In genomic region chr14:46389438-46390248, GRCm38 (mm10) we compare ENCODE assay signal across 10 mouse cellular contexts. TPM values are rescaled to one million over a fixed set of nuclear protein-coding genes. Genes with fewer than 3 reads are reported as not detected.
DNase-seq lines count a peak whose midpoint lies in the region; ATAC-seq and TF ChIP-seq lines count a peak whose summit lies in the region.
"Had no signal": no experiment of that assay in that cellular context is flagged by ENCODE, and none has a peak within 500 bp of the region (broad histone marks: within the 10 kb centered on the region; RNA-seq: fewer than 3 reads in every experiment).

No protein-coding gene starts in this region.

- no peak for TF ChIP-seq CTCF in lung, embryonic 14.5 days (IDR thresholded peaks at IDR 0.05; ENCODE audit: low read depth)

- peak overlapping the region; percentile 78 for H3K27ac ChIP-seq in lung, embryonic 14.5 days (ENCODE audit: low read depth)
- no peak overlapping the region for H3K27ac ChIP-seq in forebrain, embryonic 14.5 days (ENCODE audit: low read depth, low read length)
- peak overlapping the region; percentile 10; the same call in 1 of the 2 replicates for H3K27ac ChIP-seq in limb, embryonic 14.5 days (replicated peaks; ENCODE audit: low read depth, low read length)
- no peak overlapping the region for H3K27ac ChIP-seq in neural tube, embryonic 15.5 days (replicated peaks)

- WGBS in lung, embryonic 14.5 days = 3% methylated on average over 24 of the region's 24 CpGs
- WGBS in forebrain, embryonic 14.5 days = 7% methylated on average over 24 of the region's 24 CpGs
- 3% methylated on average over 23 of the region's 24 CpGs for WGBS in limb, embryonic 14.5 days
- 6% methylated on average over 24 of the region's 24 CpGs for WGBS in neural tube, embryonic 15.5 days

- peak; percentile 39 for DNase-seq in lung, embryonic 14.5 days
- DNase-seq in lung, postnatal 36 days = no peak
- DNase-seq in forebrain, embryonic 14.5 days (ENCODE audit: low spot score) = no peak
- no peak for DNase-seq in limb, embryonic 14.5 days (ENCODE audit: low spot score)
- DNase-seq in adrenal gland, postnatal 4 days (ENCODE audit: low spot score in 2 of 2) = no peak
- no peak for DNase-seq in gastrocnemius, postnatal 10 days
- DNase-seq: cerebellum, postnatal 25 days had no signal

- peaks cover 7% of the 10 kb centered on the region; the same call in 1 of the 2 replicates for H3K36me3 ChIP-seq in lung, embryonic 14.5 days (ENCODE audit: insufficient read depth)
- no peaks in the 10 kb centered on the region for H3K36me3 ChIP-seq in forebrain, embryonic 14.5 days (ENCODE audit: control insufficient read depth, insufficient read depth, low read length)
- H3K36me3 ChIP-seq in limb, embryonic 14.5 days (ENCODE audit: control insufficient read depth, insufficient read depth, low read length) = no peaks in the 10 kb centered on the region
- H3K36me3 ChIP-seq in neural tube, embryonic 15.5 days = no peaks in the 10 kb centered on the region

- TF ChIP-seq POLR2A in limb, embryonic 14.5 days (IDR thresholded peaks at IDR 0.05; ENCODE audit: borderline replicate concordance, extremely low read depth, insufficient read depth, insufficient read length) = no peak

- peak overlapping the region; percentile 62 for H3K4me2 ChIP-seq in lung, embryonic 14.5 days
- H3K4me2 ChIP-seq in forebrain, embryonic 14.5 days (ENCODE audit: low read length) = peak overlapping the region; percentile 46
- H3K4me2 ChIP-seq in limb, embryonic 14.5 days (replicated peaks; ENCODE audit: low read depth, low read length, severe bottlenecking) = peak overlapping the region; percentile 75
- peak overlapping the region; percentile 93 for H3K4me2 ChIP-seq in neural tube, embryonic 15.5 days

- H3K4me1 ChIP-seq in lung, embryonic 14.5 days (ENCODE audit: insufficient read depth) = no peaks in the 10 kb centered on the region; the same call in 1 of the 2 replicates
- peaks cover 12% of the 10 kb centered on the region for H3K4me1 ChIP-seq in forebrain, embryonic 14.5 days (ENCODE audit: control insufficient read depth, insufficient read depth, low read length)
- H3K4me1 ChIP-seq in limb, embryonic 14.5 days (ENCODE audit: control insufficient read depth, insufficient read depth, low read length) = peaks cover 13% of the 10 kb centered on the region; the same call in 1 of the 2 replicates
- H3K4me1 ChIP-seq in neural tube, embryonic 15.5 days = peaks cover 54% of the 10 kb centered on the region

- H3K9me3 ChIP-seq in lung, embryonic 14.5 days (ENCODE audit: low read depth, low read length) = no peaks in the 10 kb centered on the region
- H3K9me3 ChIP-seq in forebrain, embryonic 14.5 days (replicated peaks; ENCODE audit: control insufficient read depth, low read length) = no peaks in the 10 kb centered on the region
- no peaks in the 10 kb centered on the region for H3K9me3 ChIP-seq in limb, embryonic 14.5 days (ENCODE audit: control insufficient read depth, low read length)
- no peaks in the 10 kb centered on the region for H3K9me3 ChIP-seq in neural tube, embryonic 15.5 days (replicated peaks)

- peak overlapping the region; percentile 61 for H3K4me3 ChIP-seq in lung, embryonic 14.5 days (ENCODE audit: low read depth, low read length)
- peak overlapping the region; percentile 16 for H3K4me3 ChIP-seq in forebrain, embryonic 14.5 days (ENCODE audit: low read depth, low read length)
- H3K4me3 ChIP-seq in limb, embryonic 14.5 days (replicated peaks; ENCODE audit: low read length) = peak overlapping the region; percentile 60
- peak overlapping the region; percentile 32 for H3K4me3 ChIP-seq in neural tube, embryonic 15.5 days (replicated peaks)

- peaks cover 4% of the 10 kb centered on the region for H3K27me3 ChIP-seq in lung, embryonic 14.5 days (ENCODE audit: insufficient read depth, low read length)
- peaks cover 70% of the 10 kb centered on the region for H3K27me3 ChIP-seq in forebrain, embryonic 14.5 days (replicated peaks; ENCODE audit: control insufficient read depth, insufficient read depth, low read length)
- H3K27me3 ChIP-seq in limb, embryonic 14.5 days (ENCODE audit: control insufficient read depth, insufficient read depth, low read length) = peaks cover 14% of the 10 kb centered on the region; the same call in 1 of the 2 replicates
- H3K27me3 ChIP-seq in neural tube, embryonic 15.5 days (replicated peaks) = peaks cover 59% of the 10 kb centered on the region

- ATAC-seq in lung, embryonic 14.5 days (ENCODE audit: insufficient read depth) = no peak
- ATAC-seq in forebrain, embryonic 14.5 days = no peak
- no peak for ATAC-seq in limb, embryonic 14.5 days (ENCODE audit: low FRiP score, low read depth)
- ATAC-seq in neural tube, embryonic 15.5 days (ENCODE audit: low FRiP score) = no peak
- no peak for ATAC-seq in megakaryocyte-erythroid progenitor cell, adult 5-6 weeks (replicated peaks; ENCODE audit: low FRiP score, low TSS enrichment, poor library complexity, severe bottlenecking)

- H3K9ac ChIP-seq in lung, embryonic 14.5 days = peak overlapping the region; percentile 77
- no peak overlapping the region for H3K9ac ChIP-seq in forebrain, embryonic 14.5 days (ENCODE audit: low read length)
- peak overlapping the region; percentile 48 for H3K9ac ChIP-seq in limb, embryonic 14.5 days (ENCODE audit: low read depth, low read length, severe bottlenecking)
- no peak overlapping the region; the same call in 1 of the 2 replicates for H3K9ac ChIP-seq in neural tube, embryonic 15.5 days (replicated peaks)

RNA-seq across cellular contexts. Expression of gene Bmp4, which starts 0.8 kb away (rescaled TPM):
- 57.3 and 62.0 TPM in 2 replicates for polyA plus RNA-seq in lung, embryonic 14.5 days (2014; fragmentation: Nextera tagmentation; extraction: Ambion mirVana)
- polyA plus RNA-seq in forebrain, embryonic 14.5 days (2014; fragmentation: Nextera tagmentation; extraction: Ambion mirVana) = 1.2 and 1.7 TPM in 2 replicates
- polyA plus RNA-seq in limb, embryonic 14.5 days (2012; rRNA removed) = 53.4 and 70.0 TPM in 2 replicates
- 20.3 and 23.3 TPM in 2 replicates for polyA plus RNA-seq in limb, embryonic 14.5 days (2014; fragmentation: Nextera tagmentation; extraction: Ambion mirVana)
- 5.2 and 9.9 TPM in 2 replicates for polyA plus RNA-seq in neural tube, embryonic 15.5 days (2015; fragmentation: Nextera tagmentation; extraction: Ambion mirVana)
- 10 to 100 TPM in 1 of 2 experiments, 1 to 10 TPM in 1; 8.4 to 11.4 TPM for total RNA-seq in adrenal gland, postnatal 4 days (2021)
- total RNA-seq in megakaryocyte-erythroid progenitor cell, adult 5-6 weeks (2014; fragmentation: Nextera tagmentation) = not detected in 2 replicates
- total RNA-seq in megakaryocyte-erythroid progenitor cell, adult 5-6 weeks (2017) = not detected in 2 replicates
- 10 to 100 TPM; 13.9 to 19.7 TPM for total RNA-seq in gastrocnemius, postnatal 10 days (2021)

RNA-seq across cellular contexts. Expression of gene Gm15217, which starts 10.4 kb away (rescaled TPM):
- polyA plus RNA-seq in lung, embryonic 14.5 days (2014; fragmentation: Nextera tagmentation; extraction: Ambion mirVana) = 0.53 and 0.61 TPM in 2 replicates
- not detected in 2 replicates for polyA plus RNA-seq in forebrain, embryonic 14.5 days (2014; fragmentation: Nextera tagmentation; extraction: Ambion mirVana)
- polyA plus RNA-seq in limb, embryonic 14.5 days (2012; rRNA removed) = not detected in 2 replicates
- not detected in 2 replicates for polyA plus RNA-seq in limb, embryonic 14.5 days (2014; fragmentation: Nextera tagmentation; extraction: Ambion mirVana)
- not detected in 2 replicates for polyA plus RNA-seq in neural tube, embryonic 15.5 days (2015; fragmentation: Nextera tagmentation; extraction: Ambion mirVana)
- total RNA-seq in adrenal gland, postnatal 4 days (2021) = 1 to 10 TPM in 1 of 2 experiments, not detected in 1; 1.2 TPM
- total RNA-seq in megakaryocyte-erythroid progenitor cell, adult 5-6 weeks (2014; fragmentation: Nextera tagmentation) = not detected in 2 replicates
- not detected in 2 replicates for total RNA-seq in megakaryocyte-erythroid progenitor cell, adult 5-6 weeks (2017)
- not detected for total RNA-seq in gastrocnemius, postnatal 10 days (2021)
- total RNA-seq: layer of hippocampus, postnatal 25 days had no signal

Comparison
In these comparisons a context has a peak if more than half of its experiments do, and no peak if none do; other contexts are left out.
1. H3K27ac ChIP-seq: peak in lung, embryonic 14.5 days (single experiment) and limb, embryonic 14.5 days (single experiment); none in forebrain, embryonic 14.5 days (single experiment) and neural tube, embryonic 15.5 days (single experiment).
2. H3K9ac ChIP-seq: peak in lung, embryonic 14.5 days (single experiment) and limb, embryonic 14.5 days (single experiment); none in forebrain, embryonic 14.5 days (single experiment) and neural tube, embryonic 15.5 days (single experiment).
3. Peak in every context shown above with its lines, with median percentiles within 50 percentile points of each other: H3K4me2 ChIP-seq and H3K4me3 ChIP-seq.